Mouse (Mus musculus): ENCODE measurements around the gene Efcab8. TPM values are rescaled to one million over a fixed set of nuclear protein-coding genes. Genes with fewer than 3 reads are reported as not detected.
"Not testable (repeated sequence)": the region's sequence is repeated elsewhere in the genome, so short reads cannot be mapped to it uniquely, and the experiment has no call there.

Efcab8 gene
- polyA plus RNA-seq, 2 experiments from 2014 or later = 0.34 to 0.82 TPM

- not testable (repeated sequence) for ATAC-seq
Observed at GRCm38 (mm10) chr2:153825900-153826299, 46.2 kb downstream of the Efcab8 start.

- ATAC-seq = no peak
Observed at GRCm38 (mm10) chr2:153827171-153827830, 47.6 kb downstream of the Efcab8 start.

GRCm38 (mm10) chr2:153828704-153829103 is 49.0 kb downstream of the Efcab8 start:
- no peak for ATAC-seq

- no peak for ATAC-seq
Observed at GRCm38 (mm10) chr2:153833291-153833690, 53.6 kb downstream of the Efcab8 start.

GRCm38 (mm10) chr2:153842854-153843253 is 63.1 kb downstream of the Efcab8 start:
- ATAC-seq = no peak

GRCm38 (mm10) chr2:153848389-153848788 is 68.7 kb downstream of the Efcab8 start:
- no peak for ATAC-seq

GRCm38 (mm10) chr2:153850351-153851029 is 70.8 kb downstream of the Efcab8 start:
- ATAC-seq = no peak

GRCm38 (mm10) chr2:153851030-153851360 is 71.3 kb downstream of the Efcab8 start:
- ATAC-seq = no peak

GRCm38 (mm10) chr2:153853544-153853943 is 73.8 kb downstream of the Efcab8 start:
- ATAC-seq = no peak

GRCm38 (mm10) chr2:153859581-153859980 is 79.8 kb downstream of the Efcab8 start:
- ATAC-seq = no peak

GRCm38 (mm10) chr2:153860315-153860714 is 80.6 kb downstream of the Efcab8 start:
- ATAC-seq = no peak

GRCm38 (mm10) chr2:153860715-153861114 is 81.0 kb downstream of the Efcab8 start:
- ATAC-seq = no peak

GRCm38 (mm10) chr2:153861960-153862359 is 82.2 kb downstream of the Efcab8 start:
- ATAC-seq = no peak

GRCm38 (mm10) chr2:153870984-153871383 is 91.3 kb downstream of the Efcab8 start, which contains the start of gene Sun5:
Gene Sun5 (minus strand): TSS chr2:153871084.
- no peak for ATAC-seq

- no peak for ATAC-seq
Observed at GRCm38 (mm10) chr2:153874745-153875144, 95.0 kb downstream of the Efcab8 start, which contains the start of gene Bpifb2. Gene Bpifb2 (plus strand): TSS chr2:153875045.

Other genes starting within 250 kb of the Efcab8 start
- gene Nol4l, start 250.0 kb upstream of the Efcab8 start, polyA plus RNA-seq (2017; shearing (Covaris generic)) = 1 to 10 TPM; 2.7 to 3.5 TPM
- gene Commd7, start 147.2 kb upstream of the Efcab8 start, polyA plus RNA-seq (2017; shearing (Covaris generic)) = 100 to 1,000 TPM; 109 to 128 TPM
- gene Dnmt3b, start 130.5 kb upstream of the Efcab8 start, polyA plus RNA-seq (2017; shearing (Covaris generic)) = 1 to 10 TPM; 3.7 to 5.8 TPM
- not detected for gene Dnmt3c, start 83.3 kb upstream of the Efcab8 start, polyA plus RNA-seq (2017; shearing (Covaris generic))
- gene Mapre1, start 38.7 kb upstream of the Efcab8 start, polyA plus RNA-seq (2017; shearing (Covaris generic)) = 100 to 1,000 TPM; 272 to 275 TPM
- gene Sun5, start 91.2 kb downstream of the Efcab8 start, polyA plus RNA-seq (2017; shearing (Covaris generic)) = not detected
- gene Bpifb2, start 95.1 kb downstream of the Efcab8 start, polyA plus RNA-seq (2017; shearing (Covaris generic)) = not detected
- gene Bpifb6, start 120.5 kb downstream of the Efcab8 start, polyA plus RNA-seq (2017; shearing (Covaris generic)) = not detected
- gene Bpifb3, start 138.3 kb downstream of the Efcab8 start, polyA plus RNA-seq (2017; shearing (Covaris generic)) = not detected
- not detected for gene Bpifb4, start 158.3 kb downstream of the Efcab8 start, polyA plus RNA-seq (2017; shearing (Covaris generic))
- gene Bpifa6, start 195.0 kb downstream of the Efcab8 start, polyA plus RNA-seq (2017; shearing (Covaris generic)) = not detected
- gene Bpifa2, start 228.3 kb downstream of the Efcab8 start, polyA plus RNA-seq (2017; shearing (Covaris generic)) = under 1 TPM in 1 of 2 experiments, not detected in 1; 0.83 TPM

All from activated CD4-positive, CD25-positive, alpha-beta regulatory T cell, adult 4 months (primary cell).